Mouse (Mus musculus) CD4-positive, CD25-positive, alpha-beta regulatory T cell, adult 4 months (primary cell): ENCODE measurements around the gene Crebzf. TPM values are rescaled to one million over a fixed set of nuclear protein-coding genes. Genes with fewer than 3 reads are reported as not detected.

ENCODE experiments used
- ATAC-seq: one replicate; pipeline ENCODE4 v1.8.0; 2017
- polyA plus RNA-seq, 2 experiments: library from polyadenylated mRNA; unstranded; fragments of 100-300 nt; shearing (Covaris generic); gene quantifications; one replicate each; pipeline ENCODE4 v1.2.1; 2017

Crebzf gene
- polyA plus RNA-seq, 2 experiments from 2014 or later, result 13.7 to 29.0 TPM

- ATAC-seq, result no peak
Observed at GRCm38 (mm10) chr7:90482607-90483006, 40.1 kb downstream of the Crebzf start.

Other genes starting within 250 kb of the Crebzf start
- gene Ccdc83, start 177.0 kb upstream of the Crebzf start, polyA plus RNA-seq, result not detected
- gene Sytl2, start 140.5 kb upstream of the Crebzf start, polyA plus RNA-seq, result 10 to 100 TPM; 46.9 to 47.7 TPM
- gene Ccdc89, start 16.2 kb upstream of the Crebzf start, polyA plus RNA-seq, result not detected
- gene Tmem126a, start 14.5 kb downstream of the Crebzf start, polyA plus RNA-seq, result 10 to 100 TPM; 67.2 to 77.1 TPM
- gene Tmem126b, start 33.3 kb downstream of the Crebzf start, polyA plus RNA-seq, result 10 to 100 TPM; 40.1 to 42.2 TPM
- under 1 TPM; 0.50 to 0.86 TPM for gene Dlg2, start 33.9 kb downstream of the Crebzf start, polyA plus RNA-seq